Mouse (Mus musculus) heart, embryonic 10.5 days (tissue): ENCODE data around the gene Ppp4r3a. TPM values are rescaled to one million over a fixed set of nuclear protein-coding genes. Genes with fewer than 3 reads are reported as not detected.
A peak's percentile ranks its signal among the peaks of the same experiment; 100 is the strongest.

ENCODE experiments used
- DNase-seq: peaks from one replicate; pipeline ENCODE4 v3.0.0-alpha.2; 2017; ENCODE audit warnings: low spot score
- H3K27ac ChIP-seq: fragments of 300-500 bp; sonication (generic); 2 replicates; pipeline ENCODE4 v1.5.1; 2016; ENCODE audit warnings: mild to moderate bottlenecking
- H3K27me3 ChIP-seq: fragments of 300-500 bp; sonication (generic); 2 replicates; pipeline ENCODE4 v1.6.1; 2016; ENCODE audit warnings: mild to moderate bottlenecking; ENCODE audit not compliant: poor library complexity, insufficient read depth, severe bottlenecking
- H3K36me3 ChIP-seq: fragments of 300-500 bp; sonication (generic); 2 replicates; pipeline ENCODE4 v1.6.1; 2016; ENCODE audit warnings: mild to moderate bottlenecking, moderate library complexity
- H3K4me1 ChIP-seq: fragments of 300-500 bp; sonication (generic); 2 replicates; pipeline ENCODE4 v1.6.1; 2016; ENCODE audit warnings: mild to moderate bottlenecking
- H3K4me3 ChIP-seq: fragments of 300-500 bp; sonication (generic); 2 replicates; pipeline ENCODE4 v1.5.1; 2016; ENCODE audit warnings: mild to moderate bottlenecking, moderate library complexity
- H3K9me3 ChIP-seq: fragments of 300-500 bp; sonication (generic); 2 replicates; pipeline ENCODE4 v1.6.1; 2016; ENCODE audit warnings: mild to moderate bottlenecking, moderate library complexity
- whole genome bisulfite sequencing: fragments of 180-500 bp; shearing (Covaris S2); methylation state at CpG from one replicate; pipeline ENCODE4 v1.1.7; 2016; 5-methylcytosine and 5-hydroxymethylcytosine counted together
- polyA plus RNA-seq: library from polyadenylated mRNA; unstranded; fragments of >200 nt; fragmentation: Nextera tagmentation; extraction: Ambion mirVana; gene quantifications from 2 replicates; pipeline ENCODE4 v1.2.1, GENCODE M21; 2016

Gene Ppp4r3a
- polyA plus RNA-seq, 1 experiment from 2014 or later: 51.7 TPM

DNA sequence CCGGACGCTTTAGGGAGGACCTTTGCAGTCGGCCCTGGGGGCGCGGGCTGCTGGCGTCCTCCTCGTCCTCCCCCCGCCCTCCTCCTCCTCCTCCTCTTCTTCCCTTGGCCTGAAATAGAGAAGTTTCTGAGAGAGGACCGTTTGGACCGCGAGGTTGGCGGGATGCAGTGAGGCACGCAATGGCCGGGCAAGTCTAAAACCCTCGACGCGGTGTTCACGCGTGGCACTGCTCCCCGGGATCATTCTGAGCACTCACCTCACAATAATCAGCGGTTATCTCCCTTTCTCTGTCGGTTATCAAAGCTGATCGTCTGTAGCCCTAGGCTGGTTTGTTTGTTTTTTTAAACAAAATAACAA lies 315 bp upstream of the Ppp4r3a start:
- peak overlapping the region; percentile 100 for H3K27ac ChIP-seq
- no peaks in the 10 kb centered on the region for H3K27me3 ChIP-seq
- no peak for DNase-seq
- peak overlapping the region; percentile 100 for H3K4me3 ChIP-seq
- H3K36me3 ChIP-seq: peaks cover 9% of the 10 kb centered on the region
- H3K4me1 ChIP-seq: peaks cover 12% of the 10 kb centered on the region; the same call in 1 of the 2 replicates
- no peaks in the 10 kb centered on the region for H3K9me3 ChIP-seq
- under 1% methylated on average over 22 of the region's 23 CpGs for WGBS

DNA sequence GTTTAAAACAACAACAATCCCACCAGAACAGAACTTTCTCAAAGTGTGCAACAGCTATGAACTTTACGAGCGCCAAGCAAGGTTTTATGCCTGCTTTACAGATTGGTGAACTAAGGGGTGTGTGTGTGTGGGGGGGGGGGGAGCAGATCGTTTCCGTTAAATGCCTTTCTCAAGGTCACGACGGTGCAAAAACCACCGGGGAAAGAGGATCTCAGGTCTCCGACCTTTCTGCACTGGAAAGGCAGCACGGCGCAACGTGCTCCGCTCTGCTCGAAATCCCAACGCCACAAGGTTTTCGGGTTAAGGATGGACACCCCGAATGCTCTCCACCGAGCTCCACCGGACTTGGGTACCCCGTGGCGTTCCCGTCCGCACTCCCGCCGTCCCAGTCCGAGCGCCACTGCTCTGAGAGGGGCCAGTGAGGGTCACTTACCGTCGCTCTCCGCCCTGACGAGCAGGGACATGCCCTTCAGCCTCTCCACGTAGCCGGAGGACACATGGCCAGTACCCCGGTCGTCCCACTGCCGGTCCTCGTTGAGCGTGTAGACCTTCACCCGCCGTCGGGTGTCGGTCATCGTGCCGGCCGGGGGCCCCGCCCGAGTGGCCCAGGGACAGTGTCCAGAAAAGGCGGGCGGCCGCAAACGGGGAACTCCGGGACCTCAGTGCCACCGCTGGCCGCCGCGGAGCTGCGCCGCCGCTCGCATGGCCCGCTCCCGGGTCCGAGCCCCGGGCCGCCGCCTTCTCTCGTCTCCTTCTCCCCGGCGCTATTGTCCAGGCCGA lies 1.0 kb downstream of the Ppp4r3a start:
- peak; percentile 80 for DNase-seq
- no peaks in the 10 kb centered on the region for H3K9me3 ChIP-seq
- WGBS: under 1% methylated on average over 69 of the region's 69 CpGs
- peak overlapping the region; percentile 100 for H3K27ac ChIP-seq
- peak overlapping the region; percentile 100 for H3K4me3 ChIP-seq
- H3K27me3 ChIP-seq: no peaks in the 10 kb centered on the region
- H3K36me3 ChIP-seq: peaks cover 15% of the 10 kb centered on the region
- H3K4me1 ChIP-seq: peaks cover 12% of the 10 kb centered on the region; the same call in 1 of the 2 replicates

DNA sequence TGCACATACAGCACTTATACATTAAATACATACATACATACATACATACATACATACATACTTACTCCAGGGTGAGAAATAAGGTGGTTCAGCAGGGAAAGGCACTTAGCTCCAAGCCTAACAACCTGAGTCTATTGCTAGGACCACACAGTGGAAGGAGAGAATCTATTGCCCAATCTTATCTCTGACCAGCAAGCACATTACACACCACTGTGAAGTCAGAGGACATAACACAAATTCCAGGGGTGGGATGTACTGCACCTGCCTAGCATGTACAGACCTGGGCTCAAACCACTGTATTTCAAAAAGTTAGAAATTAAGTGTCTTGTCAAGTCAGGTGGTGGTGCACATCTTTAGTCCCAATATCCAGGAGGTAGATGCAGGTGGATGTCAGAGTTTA lies 5.5 kb downstream of the Ppp4r3a start:
- DNase-seq: no peak
- H3K4me1 ChIP-seq: peaks cover 8% of the 10 kb centered on the region; the same call in 1 of the 2 replicates
- no peaks in the 10 kb centered on the region for H3K27me3 ChIP-seq
- H3K4me3 ChIP-seq: no peak overlapping the region
- H3K27ac ChIP-seq: no peak overlapping the region
- peaks cover 21% of the 10 kb centered on the region for H3K36me3 ChIP-seq
- H3K9me3 ChIP-seq: no peaks in the 10 kb centered on the region

DNA sequence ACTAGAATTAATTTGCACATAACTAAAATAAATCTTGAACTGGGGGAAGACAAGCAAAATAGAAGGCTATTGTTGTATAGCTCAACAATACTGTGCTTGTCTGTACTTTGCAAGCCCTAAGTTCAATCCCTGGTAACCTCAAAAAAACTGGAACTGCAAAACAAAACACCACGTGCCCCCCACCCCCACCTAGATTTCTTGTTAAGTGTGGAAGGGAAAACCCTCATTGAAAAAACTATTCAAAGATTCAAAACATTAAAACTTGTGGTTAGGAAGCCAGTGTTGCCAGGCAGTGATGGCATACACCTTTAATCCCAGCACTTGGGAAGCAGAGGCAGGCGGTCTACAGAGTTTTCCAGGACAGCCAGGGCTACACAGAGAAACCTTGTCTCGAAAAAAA lies 8.1 kb downstream of the Ppp4r3a start:
- 85% methylated on average over 3 of the region's 3 CpGs for WGBS
- Histone ChIP-seq H3K4me1 (peaks cover under 1% of the 10 kb centered on the region; the same call in 1 of the 2 replicates), H3K4me3 (no peak overlapping the region), H3K9me3 (no peaks in the 10 kb centered on the region), H3K27me3 (no peaks in the 10 kb centered on the region), H3K27ac (no peak overlapping the region), H3K36me3 (peaks cover 17% of the 10 kb centered on the region)
- DNase-seq: no peak

DNA sequence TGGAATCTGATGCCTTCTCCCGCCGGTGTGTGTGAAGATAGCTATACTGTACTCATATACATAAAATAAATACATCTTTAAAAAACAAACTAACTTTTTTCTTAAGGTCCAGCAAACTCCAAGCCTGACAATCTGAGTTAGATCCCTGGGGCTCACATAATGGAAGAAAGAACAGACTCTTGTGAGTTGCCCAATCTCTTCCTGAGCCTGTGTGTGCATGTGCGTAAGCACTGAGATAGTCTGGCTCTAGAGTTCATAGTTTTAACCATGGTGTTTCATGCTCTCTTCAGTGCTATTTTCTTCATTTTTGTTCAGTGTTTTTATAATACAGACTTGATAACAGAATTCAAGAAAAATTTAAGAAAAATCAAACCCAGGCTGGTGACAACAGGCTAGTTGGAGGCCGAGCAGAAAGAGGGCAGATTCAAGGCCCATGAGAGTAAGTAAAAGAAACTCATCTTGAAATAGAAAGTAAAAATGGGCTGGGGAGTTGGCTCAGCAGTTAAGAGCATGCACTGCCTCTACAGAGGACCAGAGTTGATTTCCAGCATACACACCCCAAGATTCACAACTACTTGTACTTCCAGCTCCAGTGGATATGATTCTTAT lies 8.6 kb downstream of the Ppp4r3a start:
- 93% methylated on average over 4 of the region's 4 CpGs for WGBS
- peaks cover 14% of the 10 kb centered on the region for H3K36me3 ChIP-seq
- H3K27me3 ChIP-seq: no peaks in the 10 kb centered on the region
- no peak overlapping the region for H3K4me3 ChIP-seq
- H3K9me3 ChIP-seq: no peaks in the 10 kb centered on the region
- no peak for DNase-seq
- no peaks in the 10 kb centered on the region for H3K4me1 ChIP-seq
- no peak overlapping the region for H3K27ac ChIP-seq

DNA sequence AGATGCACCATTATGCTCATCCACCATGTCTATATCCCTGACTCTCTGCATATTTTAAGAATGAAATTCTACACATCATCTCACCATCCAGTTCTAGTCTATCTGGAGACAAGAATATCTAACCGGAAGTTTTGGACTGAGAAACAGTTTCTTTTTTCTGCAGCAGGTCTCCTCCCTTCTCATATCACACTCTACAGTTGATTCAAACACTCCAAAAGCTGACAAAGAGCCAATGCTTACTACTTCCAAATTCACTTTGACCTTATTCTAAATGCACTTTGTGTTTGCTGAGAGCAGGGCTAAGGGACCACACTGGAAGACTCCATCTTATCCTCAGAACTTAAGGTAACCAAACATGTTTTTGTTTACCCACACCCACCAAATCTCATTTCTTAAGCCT lies 13.7 kb downstream of the Ppp4r3a start:
- Histone ChIP-seq H3K4me1 (no peaks in the 10 kb centered on the region), H3K36me3 (peaks cover 38% of the 10 kb centered on the region), H3K4me3 (no peak overlapping the region), H3K27me3 (no peaks in the 10 kb centered on the region), H3K9me3 (no peaks in the 10 kb centered on the region), H3K27ac (no peak overlapping the region)
- no peak for DNase-seq
- WGBS: 87% methylated on average over 1 of the region's 1 CpGs

DNA sequence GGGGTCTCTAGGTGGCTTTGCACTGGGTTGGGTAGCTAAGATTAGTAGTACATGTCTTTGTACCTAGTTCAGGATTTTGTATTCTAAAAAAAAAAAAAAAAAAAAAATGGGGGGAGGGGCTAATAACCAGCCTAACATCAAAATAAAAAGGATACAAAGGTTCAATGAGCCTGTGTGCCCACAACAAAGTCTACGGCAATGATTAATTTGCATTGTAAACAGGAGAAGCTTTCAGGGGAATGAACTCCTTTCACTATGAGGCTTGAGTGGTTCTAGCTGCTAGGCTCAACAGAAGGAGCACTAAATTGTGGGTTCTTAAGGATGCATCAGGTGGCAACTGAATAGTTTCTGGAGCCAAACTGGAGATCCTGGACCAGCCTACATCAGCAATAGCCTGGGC lies 17.2 kb downstream of the Ppp4r3a start:
- WGBS: 79% methylated on average over 1 of the region's 1 CpGs
- no peaks in the 10 kb centered on the region for H3K9me3 ChIP-seq
- no peaks in the 10 kb centered on the region for H3K27me3 ChIP-seq
- no peak for DNase-seq
- H3K36me3 ChIP-seq: peaks cover 68% of the 10 kb centered on the region
- H3K4me1 ChIP-seq: no peaks in the 10 kb centered on the region
- no peak overlapping the region for H3K27ac ChIP-seq
- no peak overlapping the region for H3K4me3 ChIP-seq

DNA sequence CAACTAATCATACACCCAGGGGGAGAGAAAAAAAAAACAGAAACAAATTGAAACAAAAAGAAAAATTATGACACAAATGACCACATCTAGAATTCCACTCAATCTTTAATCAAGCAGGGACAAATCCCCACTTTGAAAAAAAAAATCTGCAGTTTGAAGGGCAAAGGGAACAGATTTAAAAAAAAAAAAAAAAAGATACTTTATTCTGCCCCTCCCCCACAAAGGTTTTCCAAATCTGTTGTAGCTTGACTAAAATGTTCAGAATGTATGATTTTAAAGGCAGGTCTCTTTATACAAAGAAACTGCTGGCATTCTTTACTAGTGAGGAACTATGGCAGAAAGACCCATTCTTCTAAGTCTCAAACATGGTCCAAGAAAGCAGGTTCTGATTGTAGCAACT lies 43.5 kb downstream of the Ppp4r3a start:
- Histone ChIP-seq H3K27me3 (no peaks in the 10 kb centered on the region), H3K4me1 (no peaks in the 10 kb centered on the region), H3K4me3 (no peak overlapping the region), H3K27ac (no peak overlapping the region), H3K36me3 (peaks cover 64% of the 10 kb centered on the region), H3K9me3 (no peaks in the 10 kb centered on the region)
- DNase-seq: no peak

DNA sequence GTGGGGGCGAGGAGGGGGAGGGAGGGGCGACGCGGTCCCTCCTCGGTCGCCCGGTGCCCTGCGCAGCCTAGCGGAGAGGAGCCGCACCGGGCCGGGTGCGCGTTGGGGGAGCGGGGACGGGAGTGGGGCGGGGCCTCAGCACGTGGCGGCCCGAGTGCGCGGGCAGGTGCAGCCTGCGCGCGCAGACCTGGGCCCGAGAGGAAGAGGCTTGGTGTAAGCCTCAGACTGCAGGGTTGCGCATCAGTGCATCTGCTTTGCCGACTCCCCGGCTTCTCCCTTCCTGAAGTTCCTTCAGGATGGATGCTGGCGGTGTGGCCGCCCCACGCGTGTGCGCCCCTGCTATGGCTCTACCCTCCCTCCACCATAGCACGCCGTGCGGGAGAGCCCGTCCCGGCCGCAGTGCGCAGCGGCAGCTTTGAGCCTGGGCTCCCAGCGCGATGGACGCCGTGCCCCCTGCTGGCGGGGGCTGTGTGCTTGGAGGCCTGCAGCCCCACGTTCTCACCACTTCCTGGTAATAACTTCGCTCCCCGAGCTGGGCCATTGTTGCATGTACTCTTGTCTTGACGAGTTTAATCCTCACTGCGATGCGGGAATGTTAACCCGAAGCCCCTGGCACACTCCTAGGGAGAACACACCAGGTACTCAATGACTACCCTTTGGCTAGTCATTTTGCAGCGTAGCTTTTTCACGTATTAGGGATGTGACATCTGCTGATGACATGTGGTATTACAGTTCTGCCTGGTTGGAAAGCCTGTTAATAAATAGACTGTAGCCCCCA lies 54.4 kb downstream of the Ppp4r3a start, which contains the start of gene Ccdc88c:
Gene Ccdc88c (minus strand): TSS at position 103 of the 778 bp plus-strand sequence.
- H3K27ac ChIP-seq: peak within 1 kb of the TSS; percentile 90
- H3K36me3 ChIP-seq: no peaks in the 10 kb centered on the region
- WGBS: under 1% methylated on average over 44 of the region's 56 CpGs
- peaks cover 29% of the 10 kb centered on the region; the same call in 1 of the 2 replicates for H3K4me1 ChIP-seq
- H3K9me3 ChIP-seq: no peaks in the 10 kb centered on the region
- H3K27me3 ChIP-seq: peaks cover 64% of the 10 kb centered on the region
- DNase-seq: peak; percentile 93
- peak within 1 kb of the TSS; percentile 79 for H3K4me3 ChIP-seq

DNA sequence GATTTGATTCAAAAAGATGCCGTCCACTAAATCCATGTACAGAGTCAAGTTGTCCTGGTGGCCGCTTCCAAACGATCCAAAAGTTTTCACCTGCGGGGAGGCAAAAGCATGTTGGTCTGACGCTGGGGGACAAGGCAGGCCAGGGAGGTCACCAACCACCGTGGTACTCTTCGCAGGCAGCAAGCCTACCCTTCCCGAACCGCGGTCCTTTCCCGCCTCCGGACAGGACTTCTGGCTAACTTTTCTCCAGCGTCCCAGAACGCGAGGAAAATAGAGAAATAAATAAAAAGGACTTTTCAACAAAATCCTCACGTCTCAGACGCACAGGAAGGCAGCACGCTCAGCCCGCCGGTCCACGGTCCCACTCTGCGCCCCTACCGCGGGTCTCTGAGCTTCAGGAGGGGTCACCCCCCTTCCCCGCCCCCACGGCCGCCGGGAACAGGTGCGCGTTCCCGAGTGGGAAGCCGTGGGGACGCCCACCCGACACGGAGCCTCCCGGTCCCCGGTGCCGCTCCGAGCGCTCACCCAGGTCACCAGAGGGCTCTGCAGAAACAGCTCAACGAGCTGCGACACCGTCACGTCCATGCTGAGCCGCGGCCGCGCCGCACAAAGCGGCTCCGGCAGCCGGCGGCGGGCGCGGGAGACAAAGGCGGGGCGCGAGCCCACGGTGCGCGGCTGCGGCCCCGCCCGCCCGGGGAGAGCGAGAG lies 55.1 kb downstream of the Ppp4r3a start:
- H3K9me3 ChIP-seq: no peaks in the 10 kb centered on the region
- peak overlapping the region; percentile 79 for H3K4me3 ChIP-seq
- H3K36me3 ChIP-seq: no peaks in the 10 kb centered on the region
- DNase-seq: peak; percentile 77
- H3K4me1 ChIP-seq: peaks cover 29% of the 10 kb centered on the region; the same call in 1 of the 2 replicates
- peak overlapping the region; percentile 90 for H3K27ac ChIP-seq
- H3K27me3 ChIP-seq: peaks cover 71% of the 10 kb centered on the region
- under 1% methylated on average over 66 of the region's 67 CpGs for WGBS

DNA sequence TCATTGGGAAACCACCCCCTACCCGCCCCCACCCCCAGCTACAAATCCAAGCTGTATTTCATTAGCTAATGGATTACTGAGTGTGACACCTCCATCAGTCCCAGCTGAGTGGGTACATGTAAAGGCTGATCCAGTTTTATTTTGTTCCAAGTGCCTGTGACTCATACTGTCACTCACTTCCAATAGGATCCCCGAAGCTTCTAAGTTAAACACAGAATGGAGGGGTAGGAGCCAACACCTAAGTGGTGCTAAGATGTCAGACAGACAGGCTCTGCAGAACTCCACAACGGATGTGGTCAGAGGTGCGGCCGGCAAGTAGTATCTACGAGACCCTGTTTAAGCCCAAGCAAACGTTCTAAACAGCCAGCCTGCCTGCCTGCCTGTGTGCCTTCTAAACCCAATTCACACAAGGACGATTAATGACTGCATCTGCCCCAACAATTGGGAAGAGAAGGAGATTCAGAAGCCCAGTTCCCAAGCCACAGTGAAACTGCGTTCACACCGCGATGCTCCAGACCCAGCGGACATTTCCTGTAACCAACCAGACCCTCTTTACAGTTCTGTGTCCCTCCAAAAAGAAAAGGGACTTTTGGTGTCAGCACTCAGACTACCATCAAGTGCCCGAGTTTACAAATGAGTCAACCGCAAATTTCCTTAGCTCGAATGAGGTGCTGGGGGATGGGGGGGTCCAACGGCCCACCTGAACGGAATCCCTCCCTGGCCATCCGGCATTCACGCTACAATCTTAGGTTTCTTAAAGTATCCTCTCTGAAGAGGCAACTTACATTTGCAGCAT lies 55.9 kb downstream of the Ppp4r3a start:
- peaks cover 29% of the 10 kb centered on the region; the same call in 1 of the 2 replicates for H3K4me1 ChIP-seq
- H3K4me3 ChIP-seq: peak overlapping the region; percentile 79
- no peaks in the 10 kb centered on the region for H3K9me3 ChIP-seq
- H3K36me3 ChIP-seq: no peaks in the 10 kb centered on the region
- DNase-seq: peak; percentile 76
- peak overlapping the region; percentile 90; the same call in 1 of the 2 replicates for H3K27ac ChIP-seq
- WGBS: 4% methylated on average over 19 of the region's 19 CpGs
- peaks cover 76% of the 10 kb centered on the region for H3K27me3 ChIP-seq

DNA sequence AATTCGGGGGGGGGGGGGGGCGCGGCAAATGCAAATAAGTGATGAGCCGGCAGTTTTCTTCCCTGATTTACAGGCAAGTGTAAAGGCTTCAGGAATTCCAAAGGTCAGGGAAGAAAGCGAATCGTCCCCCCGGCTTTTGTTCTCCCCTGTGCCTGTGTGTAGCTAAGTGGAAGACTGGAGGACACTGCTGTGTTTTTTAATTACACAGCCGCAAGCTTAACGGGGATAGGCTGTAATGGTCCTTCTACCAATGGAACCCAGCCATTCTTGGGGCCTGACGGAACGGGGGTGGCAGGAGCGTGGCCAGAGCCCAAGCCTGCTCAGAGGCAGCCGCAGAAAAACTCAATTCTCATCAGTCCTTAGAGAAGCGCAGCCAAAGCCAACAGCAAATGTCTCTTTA lies 56.6 kb downstream of the Ppp4r3a start:
- H3K9me3 ChIP-seq: no peaks in the 10 kb centered on the region
- H3K27ac ChIP-seq: no peak overlapping the region
- H3K4me1 ChIP-seq: peaks cover 29% of the 10 kb centered on the region; the same call in 1 of the 2 replicates
- DNase-seq: peak; percentile 52
- H3K4me3 ChIP-seq: peak overlapping the region; percentile 79; the same call in 1 of the 2 replicates
- peaks cover 75% of the 10 kb centered on the region for H3K27me3 ChIP-seq
- no peaks in the 10 kb centered on the region for H3K36me3 ChIP-seq
- 15% methylated on average over 14 of the region's 14 CpGs for WGBS
